Mouse (Mus musculus): ENCODE results near the gene Fam69a. TPM values are rescaled to one million over a fixed set of nuclear protein-coding genes. Genes with fewer than 3 reads are reported as not detected.

Fam69a gene
- total RNA-seq, 4 experiments from 2014 or later = 4.2 to 6.4 (median 5.3) TPM

Other genes with a start within 250 kb of the Fam69a start
- gene Ube2d2b, start 157.0 kb downstream of the Fam69a start, total RNA-seq (2022) = not detected
- gene Evi5, start 112.0 kb downstream of the Fam69a start, total RNA-seq (2022) = 10 to 100 TPM; 66.8 to 73.3 (median 70.4) TPM
- gene Rpl5, start 86.6 kb downstream of the Fam69a start, total RNA-seq (2022) = 10 to 100 TPM; 50.4 to 91.3 (median 70.7) TPM
- 10 to 100 TPM; 23.7 to 40.4 (median 27.0) TPM for gene Mtf2, start 78.6 kb upstream of the Fam69a start, total RNA-seq (2022)
- 10 to 100 TPM; 26.8 to 62.4 (median 44.9) TPM for gene Tmed5, start 145.5 kb upstream of the Fam69a start, total RNA-seq (2022)
- gene Ccdc18, start 145.8 kb upstream of the Fam69a start, total RNA-seq (2022) = under 1 TPM; 0.15 to 0.66 (median 0.45) TPM

Data from adrenal gland, adult 8-10 months (tissue).